Mouse (Mus musculus) hindbrain, postnatal 0 days (tissue): ENCODE results near the gene Iba57. TPM values are rescaled to one million over a fixed set of nuclear protein-coding genes. Genes with fewer than 3 reads are reported as not detected.

Experiments used
- ATAC-seq: fragments of 200-750 bp; cut with Nextera tagmentation; 2 replicates; pipeline ENCODE4 v1.8.0; 2017; ENCODE audit warnings: mild to moderate bottlenecking, moderate TSS enrichment, moderate library complexity
- DNase-seq: peaks from one replicate; pipeline ENCODE4 v3.0.0-alpha.2; 2015; ENCODE audit warnings: low spot score
- H3K27ac ChIP-seq: fragments of 300-500 bp; sonication (generic); 2 replicates; pipeline ENCODE4 v1.5.1; 2014; ENCODE audit warnings: mild to moderate bottlenecking
- H3K27me3 ChIP-seq: fragments of 300-500 bp; sonication (generic); 2 replicates; pipeline ENCODE4 v1.6.1; 2014; ENCODE audit warnings: low read length, mixed read lengths; ENCODE audit not compliant: insufficient read depth
- H3K36me3 ChIP-seq: fragments of 300-500 bp; sonication (generic); 2 replicates; pipeline ENCODE4 v1.6.1; 2014; ENCODE audit warnings: low read length, mixed read lengths; ENCODE audit not compliant: insufficient read depth
- H3K4me1 ChIP-seq: fragments of 300-500 bp; sonication (generic); 2 replicates; pipeline ENCODE4 v1.6.1; 2014; ENCODE audit warnings: antibody characterized with exemption, low read length, mixed read lengths; ENCODE audit not compliant: insufficient read depth
- H3K4me2 ChIP-seq: fragments of 300-500 bp; sonication (generic); 2 replicates; pipeline ENCODE4 v1.6.1; 2014; ENCODE audit warnings: low read depth, mild to moderate bottlenecking, low read length, moderate library complexity, mixed read lengths
- H3K4me3 ChIP-seq: fragments of 300-500 bp; sonication (generic); 2 replicates; pipeline ENCODE4 v1.5.1; 2014; ENCODE audit warnings: low read length
- H3K9ac ChIP-seq: fragments of 300-500 bp; sonication (generic); replicated peaks from 2 replicates; pipeline ENCODE4 v1.6.1; 2014; ENCODE audit warnings: mild to moderate bottlenecking, low read length, moderate library complexity, mixed read lengths
- H3K9me3 ChIP-seq: fragments of 300-500 bp; sonication (generic); 2 replicates; pipeline ENCODE4 v1.6.1; 2016; ENCODE audit warnings: low read length, mixed read lengths
- CTCF ChIP-seq: IDR thresholded peaks from 2 replicates; pipeline ENCODE4 v1.5.1; 2016; ENCODE audit warnings: antibody characterized with exemption, control low read depth, low read depth
- WGBS: fragments of 180-500 bp; shearing (Covaris S2); extraction: QIAGEN DNeasy Blood & Tissue Kit; methylation state at CpG from one replicate; pipeline ENCODE4 v1.1.7; 2014; 5-methylcytosine and 5-hydroxymethylcytosine counted together
- polyA plus RNA-seq: library from polyadenylated mRNA; unstranded; fragments of >200 nt; fragmentation: Nextera tagmentation; extraction: Ambion mirVana; gene quantifications from 2 replicates; pipeline ENCODE4 v1.2.1, GENCODE M21; 2015
- total RNA-seq: library from RNA; depleted of rRNA; stranded (reverse); fragments of >200 nt; gene quantifications from 2 replicates; pipeline ENCODE4 v1.2.3, GENCODE M21; 2014

The Iba57 gene
- total and polyA plus RNA-seq, 2 experiments from 2014 or later, result 9.3 to 14.8 TPM

GRCm38 (mm10) chr11:59191231-59192058 is 27.9 kb upstream of the Iba57 start:
- Histone ChIP-seq H3K9me3 (no peaks in the 10 kb centered on the region), H3K9ac (peak overlapping the region; percentile 69), H3K27me3 (no peaks in the 10 kb centered on the region), H3K4me1 (peaks cover 4% of the 10 kb centered on the region; the same call in 1 of the 2 replicates), H3K36me3 (no peaks in the 10 kb centered on the region), H3K27ac (peak overlapping the region; percentile 93), H3K4me3 (peak overlapping the region; percentile 74), H3K4me2 (peak overlapping the region; percentile 76)
- DNase-seq (peak; percentile 94), ATAC-seq (peak; percentile 95)
- under 1% methylated on average over 51 of the region's 59 CpGs for WGBS
- 0 out of 2 replicates have a peak, but pooled peaks have one; percentile 8 for TF ChIP-seq CTCF

- Histone ChIP-seq H3K9me3 (no peaks in the 10 kb centered on the region), H3K4me3 (no peak overlapping the region), H3K27ac (no peak overlapping the region), H3K9ac (no peak overlapping the region), H3K27me3 (no peaks in the 10 kb centered on the region), H3K36me3 (peaks cover 22% of the 10 kb centered on the region), H3K4me2 (no peak overlapping the region), H3K4me1 (peaks cover 4% of the 10 kb centered on the region; the same call in 1 of the 2 replicates)
- DNase-seq, result no peak
- no peak for ATAC-seq
- WGBS, result 86% methylated on average over 6 of the region's 6 CpGs
- no peak for TF ChIP-seq CTCF
Observed at GRCm38 (mm10) chr11:59187706-59188105, 24.2 kb upstream of the Iba57 start.

- no peak overlapping the region for H3K9ac ChIP-seq
- peaks cover 4% of the 10 kb centered on the region; the same call in 1 of the 2 replicates for H3K4me1 ChIP-seq
- WGBS, result 86% methylated on average over 5 of the region's 5 CpGs
- H3K36me3 ChIP-seq, result peaks cover 22% of the 10 kb centered on the region
- DNase-seq (no peak), ATAC-seq (no peak)
- H3K4me2 ChIP-seq, result no peak overlapping the region
- H3K27me3 ChIP-seq, result no peaks in the 10 kb centered on the region
- TF ChIP-seq CTCF, result no peak
- H3K27ac ChIP-seq, result no peak overlapping the region
- no peak overlapping the region for H3K4me3 ChIP-seq
- no peaks in the 10 kb centered on the region for H3K9me3 ChIP-seq
Observed at GRCm38 (mm10) chr11:59185490-59185889, 22.0 kb upstream of the Iba57 start.

- H3K27ac ChIP-seq, result no peak overlapping the region
- ATAC-seq, result peak; percentile 42; the same call in 1 of the 2 replicates
Observed at GRCm38 (mm10) chr11:59183821-59184220, 20.3 kb upstream of the Iba57 start.

GRCm38 (mm10) chr11:59182864-59183331 is 19.4 kb upstream of the Iba57 start, which contains the start of gene Gjc2:
Gjc2 (minus strand) TSS chr11:59183213.
- peak; percentile 16 for DNase-seq
- no peaks in the 10 kb centered on the region for H3K4me1 ChIP-seq
- H3K36me3 ChIP-seq, result peaks cover 22% of the 10 kb centered on the region
- no peak within 1 kb of the TSS for H3K9ac ChIP-seq
- H3K9me3 ChIP-seq, result no peaks in the 10 kb centered on the region
- no peak for TF ChIP-seq CTCF
- no peak within 1 kb of the TSS for H3K4me3 ChIP-seq
- ATAC-seq, result no peak; the same call in 1 of the 2 replicates
- peaks cover 8% of the 10 kb centered on the region for H3K27me3 ChIP-seq
- no peak within 1 kb of the TSS for H3K27ac ChIP-seq
- WGBS, result 37% methylated on average over 3 of the region's 3 CpGs
- no peak within 1 kb of the TSS for H3K4me2 ChIP-seq

More at GRCm38 (mm10) chr11:59183821-59184220, 20.3 kb upstream of the Iba57 start:
- Histone ChIP-seq H3K9me3 (no peaks in the 10 kb centered on the region), H3K9ac (no peak overlapping the region), H3K36me3 (peaks cover 22% of the 10 kb centered on the region), H3K4me1 (no peaks in the 10 kb centered on the region), H3K27me3 (no peaks in the 10 kb centered on the region), H3K4me3 (no peak overlapping the region), H3K4me2 (no peak overlapping the region)
- WGBS, result 26% methylated on average over 3 of the region's 3 CpGs
- DNase-seq, result peak; percentile 77
- peak; percentile 89 for TF ChIP-seq CTCF

- no peak for DNase-seq
- Histone ChIP-seq H3K27me3 (peaks cover 44% of the 10 kb centered on the region), H3K4me1 (no peaks in the 10 kb centered on the region), H3K4me2 (no peak overlapping the region), H3K4me3 (peak overlapping the region; percentile 15; the same call in 1 of the 2 replicates), H3K9me3 (no peaks in the 10 kb centered on the region), H3K27ac (no peak overlapping the region), H3K36me3 (no peaks in the 10 kb centered on the region), H3K9ac (no peak overlapping the region)
- 10% methylated on average over 34 of the region's 34 CpGs for WGBS
- TF ChIP-seq CTCF, result no peak
- 0 out of 2 replicates have a peak, but pooled peaks have one; percentile 14 for ATAC-seq
Observed at GRCm38 (mm10) chr11:59176921-59177320, 13.4 kb upstream of the Iba57 start.
